Mouse (Mus musculus): ENCODE measurements around the gene Tnfrsf14.

Tnfrsf14 gene

GRCm38 (mm10) chr4:154928395-154929087 lies at the start of gene Tnfrsf14:
Tnfrsf14 (minus strand) TSS chr4:154928563.
- peak; percentile 63 for DNase-seq (ENCODE audit: low read depth, low spot score)

- DNase-seq (ENCODE audit: low read depth, low spot score), result no peak
These were observed 45.8 kb upstream of the Tnfrsf14 start for GRCm38 (mm10) chr4:154974163-154974611.

GRCm38 (mm10) chr4:154972546-154972945 lies 44.2 kb upstream of the Tnfrsf14 start:
- DNase-seq (ENCODE audit: low read depth, low spot score), result no peak

GRCm38 (mm10) chr4:154967173-154967572 lies 38.8 kb upstream of the Tnfrsf14 start:
- peak; percentile 37 for DNase-seq (ENCODE audit: low read depth, low spot score)

GRCm38 (mm10) chr4:154965856-154966255 lies 37.5 kb upstream of the Tnfrsf14 start:
- no peak for DNase-seq (ENCODE audit: low read depth, low spot score)

GRCm38 (mm10) chr4:154964581-154965235 lies 36.3 kb upstream of the Tnfrsf14 start:
- DNase-seq (ENCODE audit: low read depth, low spot score), result no peak

GRCm38 (mm10) chr4:154963901-154964580 lies 35.7 kb upstream of the Tnfrsf14 start, which contains the start of gene Pank4:
Pank4 (plus strand) TSS chr4:154964123.
- peak; percentile 94 for DNase-seq (ENCODE audit: low read depth, low spot score)

- DNase-seq (ENCODE audit: low read depth, low spot score), result peak; percentile 49
These were observed 35.0 kb upstream of the Tnfrsf14 start for GRCm38 (mm10) chr4:154963190-154963836.

GRCm38 (mm10) chr4:154962683-154963082 lies 34.3 kb upstream of the Tnfrsf14 start:
- DNase-seq (ENCODE audit: low read depth, low spot score), result no peak

GRCm38 (mm10) chr4:154961911-154962310 lies 33.5 kb upstream of the Tnfrsf14 start:
- peak; percentile 89 for DNase-seq (ENCODE audit: low read depth, low spot score)

GRCm38 (mm10) chr4:154961226-154961738 lies 32.9 kb upstream of the Tnfrsf14 start:
- peak; percentile 84 for DNase-seq (ENCODE audit: low read depth, low spot score)

GRCm38 (mm10) chr4:154960690-154961225 lies 32.4 kb upstream of the Tnfrsf14 start, which contains the start of gene Hes5:
Hes5 (plus strand) TSS chr4:154960923.
- DNase-seq (ENCODE audit: low read depth, low spot score), result no peak

- no peak for DNase-seq (ENCODE audit: low read depth, low spot score)
These were observed 31.8 kb upstream of the Tnfrsf14 start for GRCm38 (mm10) chr4:154960021-154960689.

GRCm38 (mm10) chr4:154958621-154959020 lies 30.3 kb upstream of the Tnfrsf14 start:
- DNase-seq (ENCODE audit: low read depth, low spot score), result no peak

GRCm38 (mm10) chr4:154958171-154958570 lies 29.8 kb upstream of the Tnfrsf14 start:
- DNase-seq (ENCODE audit: low read depth, low spot score), result no peak

GRCm38 (mm10) chr4:154957289-154957993 lies 29.1 kb upstream of the Tnfrsf14 start:
- DNase-seq (ENCODE audit: low read depth, low spot score), result no peak

- DNase-seq (ENCODE audit: low read depth, low spot score), result peak; percentile 54
These were observed 28.2 kb upstream of the Tnfrsf14 start for GRCm38 (mm10) chr4:154956604-154957003.

- no peak for DNase-seq (ENCODE audit: low read depth, low spot score)
These were observed 24.3 kb upstream of the Tnfrsf14 start for GRCm38 (mm10) chr4:154952461-154953241.

- no peak for DNase-seq (ENCODE audit: low read depth, low spot score)
These were observed 21.2 kb upstream of the Tnfrsf14 start for GRCm38 (mm10) chr4:154949589-154949982.
